Mouse (Mus musculus) testis, adult 2 months (tissue): ENCODE data around the gene Cpne2.

Experiments used
- CTCF ChIP-seq: fragments of 200-500 bp; IDR thresholded peaks from 2 replicates; pipeline ENCODE4 v1.5.1; 2012; ENCODE audit warnings: low read depth, mild to moderate bottlenecking, inconsistent platforms, low read length, moderate library complexity; ENCODE audit not compliant: control insufficient read depth, insufficient read depth, insufficient replicate concordance
- POLR2A ChIP-seq: fragments of 200-500 bp; IDR thresholded peaks from 2 replicates; pipeline ENCODE4 v1.6.1; 2012; ENCODE audit warnings: low read depth, mild to moderate bottlenecking, inconsistent platforms, low read length, moderate library complexity; ENCODE audit not compliant: control insufficient read depth

DNA sequence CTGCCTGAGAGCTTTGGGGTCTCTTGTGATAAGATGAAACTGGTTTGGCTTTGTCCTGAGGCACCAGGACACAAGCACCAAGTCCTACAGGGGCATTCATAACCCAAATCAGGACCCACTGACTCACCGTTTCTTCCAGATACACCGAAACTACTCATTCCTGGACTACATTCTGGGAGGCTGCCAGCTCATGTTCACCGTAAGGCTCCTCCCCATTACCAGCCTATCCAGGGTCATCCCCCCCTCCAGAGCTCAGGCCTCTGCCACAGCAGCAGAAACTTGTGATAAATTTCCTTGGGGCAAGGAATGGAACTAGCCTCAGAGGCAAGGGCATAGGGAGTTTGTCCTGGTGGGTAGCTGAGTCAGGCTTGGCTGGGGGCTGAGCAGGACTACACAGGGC lies 24.5 kb downstream of the Cpne2 start:
- TF ChIP-seq CTCF (no peak), POLR2A (no peak)
